Mouse (Mus musculus): ENCODE measurements around the gene Bmf.
"Not testable (repeated sequence)": the region's sequence is repeated elsewhere in the genome, so short reads cannot be mapped to it uniquely, and the experiment has no call there.

The Bmf gene

GRCm38 (mm10) chr2:118549507-118550473 lies at the start of gene Bmf:
Gene Bmf (minus strand): TSS chr2:118549687.
- DNase-seq (ENCODE audit: low read depth, low spot score), result peak; percentile 92

- no peak for DNase-seq (ENCODE audit: low read depth, low spot score)
These were observed 49.6 kb upstream of the Bmf start for GRCm38 (mm10) chr2:118599087-118599486.

GRCm38 (mm10) chr2:118597673-118598568 lies 48.4 kb upstream of the Bmf start, which contains the start of gene Bub1b:
Gene Bub1b (plus strand): TSS chr2:118598211.
- peak; percentile 80 for DNase-seq (ENCODE audit: low read depth, low spot score)

GRCm38 (mm10) chr2:118591083-118591482 lies 41.6 kb upstream of the Bmf start:
- no peak for DNase-seq (ENCODE audit: low read depth, low spot score)

- no peak for DNase-seq (ENCODE audit: low read depth, low spot score)
These were observed 38.2 kb upstream of the Bmf start for GRCm38 (mm10) chr2:118587686-118588085.

GRCm38 (mm10) chr2:118586013-118586412 lies 36.5 kb upstream of the Bmf start:
- DNase-seq (ENCODE audit: low read depth, low spot score), result no peak

GRCm38 (mm10) chr2:118573135-118573534 lies 23.6 kb upstream of the Bmf start:
- no peak for DNase-seq (ENCODE audit: low read depth, low spot score)

- DNase-seq (ENCODE audit: low read depth, low spot score), result no peak
These were observed 22.8 kb upstream of the Bmf start for GRCm38 (mm10) chr2:118572183-118572836.

- DNase-seq (ENCODE audit: low read depth, low spot score), result no peak
These were observed 21.5 kb upstream of the Bmf start for GRCm38 (mm10) chr2:118570939-118571338.

- DNase-seq (ENCODE audit: low read depth, low spot score), result no peak
These were observed 17.7 kb upstream of the Bmf start for GRCm38 (mm10) chr2:118567179-118567578.

GRCm38 (mm10) chr2:118562431-118562830 lies 12.9 kb upstream of the Bmf start:
- DNase-seq (ENCODE audit: low read depth, low spot score), result no peak

- no peak for DNase-seq (ENCODE audit: low read depth, low spot score)
These were observed 12.5 kb upstream of the Bmf start for GRCm38 (mm10) chr2:118562015-118562414.

GRCm38 (mm10) chr2:118558426-118558825 lies 8.9 kb upstream of the Bmf start:
- DNase-seq (ENCODE audit: low read depth, low spot score), result no peak

GRCm38 (mm10) chr2:118554356-118554990 lies 5.0 kb upstream of the Bmf start:
- not testable (repeated sequence) for DNase-seq (ENCODE audit: low read depth, low spot score)

GRCm38 (mm10) chr2:118551606-118552005 lies 2.1 kb upstream of the Bmf start:
- DNase-seq (ENCODE audit: low read depth, low spot score), result no peak

GRCm38 (mm10) chr2:118548421-118549221 lies 866 bp downstream of the Bmf start:
- DNase-seq (ENCODE audit: low read depth, low spot score), result no peak

- no peak for DNase-seq (ENCODE audit: low read depth, low spot score)
These were observed 1.9 kb downstream of the Bmf start for GRCm38 (mm10) chr2:118547541-118548016.

GRCm38 (mm10) chr2:118546798-118547165 lies 2.7 kb downstream of the Bmf start:
- DNase-seq (ENCODE audit: low read depth, low spot score), result no peak

- DNase-seq (ENCODE audit: low read depth, low spot score), result no peak
These were observed 3.2 kb downstream of the Bmf start for GRCm38 (mm10) chr2:118546104-118546797.
